Mouse (Mus musculus) layer of hippocampus, postnatal 10 days (tissue): ENCODE measurements at regions not wholly inside any gene's neighbourhood (a gene's known extent, or its start where the extent isn't known, plus 50 kb on each side); places are given as distances from the start of the nearest gene placed in this dataset.

Experiments
- DNase-seq, 2 experiments: peaks; one replicate each; pipeline ENCODE4 v3.0.0; 2021; ENCODE audit warnings: low spot score in 2 of 2

DNA sequence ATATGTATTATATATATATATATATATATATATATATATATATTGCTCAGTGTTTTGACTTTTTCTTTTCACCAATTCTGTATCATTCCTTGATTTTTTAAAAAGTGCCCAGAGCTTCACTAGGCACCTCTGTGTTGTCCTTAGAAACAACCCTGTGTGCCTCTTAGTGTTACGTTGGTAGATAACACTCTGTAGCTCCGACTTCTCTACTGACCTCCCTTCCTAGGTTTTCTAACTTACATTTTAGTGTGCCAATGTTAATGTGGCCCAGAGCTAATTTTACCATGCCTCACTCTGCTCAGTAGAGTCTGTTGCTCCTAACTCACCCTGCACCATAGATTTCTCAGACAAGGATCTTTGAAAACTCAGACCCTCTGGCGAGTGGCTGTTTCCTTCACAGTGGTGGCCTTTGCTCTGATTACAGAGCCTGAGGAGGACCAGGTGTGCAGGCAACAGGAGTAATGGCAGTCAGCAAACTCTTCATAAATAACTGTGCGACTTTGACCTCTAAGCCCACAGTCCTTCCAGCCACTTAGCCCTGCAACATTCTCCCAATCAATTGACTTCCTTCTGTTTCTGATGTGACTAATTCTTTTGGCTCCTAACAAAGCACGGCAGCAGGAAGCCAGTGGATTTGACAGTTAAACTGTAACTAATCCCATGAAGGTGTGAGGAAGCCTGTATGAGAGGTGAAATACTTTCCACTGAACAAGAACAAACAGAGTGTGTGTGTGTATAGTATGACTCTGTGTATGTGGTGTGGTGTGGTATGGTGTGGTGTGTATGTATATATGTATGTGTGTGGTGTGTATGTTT, 53.6 kb upstream of the Actr3 start:
- no peak for DNase-seq

- no peak for DNase-seq
These were observed 55.5 kb upstream of the Actr3 start for GRCm38 (mm10) chr1:125491014-125491413.

DNA sequence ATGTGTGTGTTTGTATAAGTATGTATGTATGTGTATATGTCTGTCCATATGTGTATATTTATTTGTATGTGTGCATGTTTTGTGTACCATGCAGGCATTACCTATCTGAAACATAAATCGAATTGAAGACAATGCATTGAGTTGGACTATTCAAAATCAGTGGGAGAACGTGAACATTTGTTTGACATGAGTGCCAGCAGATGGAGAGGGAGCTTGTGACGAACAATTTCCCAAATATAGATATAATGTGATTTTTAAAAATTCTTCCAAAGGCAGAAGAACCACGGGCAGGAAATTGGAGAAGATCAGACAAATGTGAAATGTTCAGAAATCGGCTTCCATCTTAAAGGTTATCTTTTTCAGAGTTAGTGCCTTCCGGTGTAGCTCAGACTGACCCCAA, 59.1 kb upstream of the Actr3 start:
- DNase-seq: no peak

GRCm38 (mm10) chr1:125495320-125496083, 60.0 kb upstream of the Actr3 start:
- peak in 1 of 2 experiments; percentile 8 for DNase-seq

GRCm38 (mm10) chr1:125497006-125497405, 61.5 kb upstream of the Actr3 start:
- DNase-seq: no peak

- DNase-seq: no peak
These were observed 58.4 kb upstream of the Slc35f5 start for GRCm38 (mm10) chr1:125501964-125502517.

DNA sequence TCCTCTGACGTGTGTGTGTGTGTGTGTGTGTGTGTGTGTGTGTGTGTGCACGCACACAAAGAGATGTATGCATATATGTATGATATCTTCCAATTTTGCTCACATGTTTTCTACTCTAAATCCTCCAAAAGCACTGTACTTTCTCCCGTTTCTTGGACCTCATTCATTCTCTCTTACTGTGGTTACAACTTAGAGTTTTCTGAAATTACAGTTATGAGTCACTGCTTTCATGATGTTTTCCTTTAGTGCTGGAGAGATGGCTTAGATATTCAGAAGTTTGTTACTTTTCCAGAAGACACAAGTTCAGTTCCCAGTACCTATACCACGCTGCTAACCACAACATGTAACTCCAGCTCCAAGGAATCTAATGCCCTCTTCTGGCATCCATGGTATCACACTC, 56.5 kb upstream of the Slc35f5 start:
- DNase-seq: no peak

DNA sequence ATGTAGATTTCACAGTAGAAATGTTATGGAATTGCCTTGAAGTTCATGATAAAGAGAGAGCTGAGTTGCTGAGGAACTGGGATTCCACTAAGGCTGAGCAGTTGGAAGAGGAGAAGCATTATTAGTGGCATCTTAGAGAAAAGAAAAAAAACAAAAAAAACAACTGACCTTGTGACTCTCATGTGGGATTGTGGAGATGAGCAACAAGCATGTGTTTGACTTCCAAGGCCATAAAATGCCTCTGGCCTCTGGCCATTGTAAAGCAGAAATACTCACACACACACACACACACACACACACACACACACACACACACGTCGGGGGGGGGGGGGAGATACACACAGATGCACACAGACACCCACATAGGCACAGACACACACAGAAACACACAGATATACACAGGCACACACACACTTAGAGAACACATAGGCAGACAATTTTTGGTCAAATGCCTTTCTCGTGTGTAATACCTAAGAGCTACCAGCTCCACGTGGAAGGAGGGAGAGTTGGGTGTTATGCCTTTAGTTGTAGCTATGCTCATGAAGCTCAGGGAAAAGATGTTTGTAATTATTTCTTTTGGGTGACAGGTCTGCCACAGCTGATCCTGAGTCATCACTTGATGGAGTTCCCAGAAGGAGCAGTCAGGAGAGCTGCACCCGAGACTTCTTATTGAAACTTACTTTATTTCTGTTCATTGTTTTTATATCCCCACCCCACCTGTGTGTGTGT, 52.4 kb upstream of the Slc35f5 start:
- DNase-seq: no peak

- DNase-seq: no peak
These were observed 51.7 kb upstream of the Slc35f5 start for GRCm38 (mm10) chr1:125508594-125509257.
